Mouse (Mus musculus): ENCODE measurements around the gene Fam107b. TPM values are rescaled to one million over a fixed set of nuclear protein-coding genes. Genes with fewer than 3 reads are reported as not detected.

Fam107b gene
- polyA plus RNA-seq, 1 experiment, result 8.2 TPM

GRCm38 (mm10) chr2:3608868-3609854, 38.9 kb downstream of the Fam107b start:
- no peak overlapping the region for H3K4me3 ChIP-seq (ENCODE audit: low read depth, low read length)
- 37% methylated on average over 8 of the region's 8 CpGs for WGBS

GRCm38 (mm10) chr2:3618446-3618845, 48.2 kb downstream of the Fam107b start:
- TF ChIP-seq POLR2A (IDR thresholded peaks at IDR 0.05; ENCODE audit: low read depth, low read length) (no peak), CTCF (IDR thresholded peaks at IDR 0.05; ENCODE audit: extremely low read depth, insufficient read length, insufficient replicate concordance, low read depth, low read length) (no peak)
- Histone ChIP-seq H3K4me1 (ENCODE audit: control insufficient read depth, insufficient read depth, insufficient read length, low read length) (peaks cover 7% of the 10 kb centered on the region; the same call in 1 of the 2 replicates), H3K27ac (ENCODE audit: insufficient read depth, low read depth, low read length) (no peak overlapping the region), H3K36me3 (ENCODE audit: control insufficient read depth, insufficient read depth, low read length) (no peaks in the 10 kb centered on the region), H3K27me3 (ENCODE audit: control insufficient read depth, insufficient read depth, low read length) (no peaks in the 10 kb centered on the region), H3K4me3 (ENCODE audit: low read depth, low read length) (no peak overlapping the region)
- WGBS, result 83% methylated on average over 1 of the region's 1 CpGs

More at GRCm38 (mm10) chr2:3608868-3609854, 38.9 kb downstream of the Fam107b start:
- Histone ChIP-seq H3K27ac (ENCODE audit: insufficient read depth, low read depth, low read length) (no peak overlapping the region), H3K4me1 (ENCODE audit: control insufficient read depth, insufficient read depth, insufficient read length, low read length) (peaks cover 2% of the 10 kb centered on the region; the same call in 1 of the 2 replicates), H3K36me3 (ENCODE audit: control insufficient read depth, insufficient read depth, low read length) (no peaks in the 10 kb centered on the region), H3K27me3 (ENCODE audit: control insufficient read depth, insufficient read depth, low read length) (no peaks in the 10 kb centered on the region)
- TF ChIP-seq CTCF (IDR thresholded peaks at IDR 0.05; ENCODE audit: extremely low read depth, insufficient read length, insufficient replicate concordance, low read depth, low read length) (no peak), POLR2A (IDR thresholded peaks at IDR 0.05; ENCODE audit: low read depth, low read length) (no peak)

GRCm38 (mm10) chr2:3621568-3621967, 51.3 kb downstream of the Fam107b start:
- H3K36me3 ChIP-seq (ENCODE audit: control insufficient read depth, insufficient read depth, low read length), result no peaks in the 10 kb centered on the region
- 54% methylated on average over 6 of the region's 6 CpGs for WGBS
- peaks cover 10% of the 10 kb centered on the region; the same call in 1 of the 2 replicates for H3K4me1 ChIP-seq (ENCODE audit: control insufficient read depth, insufficient read depth, insufficient read length, low read length)
- no peak overlapping the region for H3K27ac ChIP-seq (ENCODE audit: insufficient read depth, low read depth, low read length)
- no peak overlapping the region for H3K4me3 ChIP-seq (ENCODE audit: low read depth, low read length)
- H3K27me3 ChIP-seq (ENCODE audit: control insufficient read depth, insufficient read depth, low read length), result no peaks in the 10 kb centered on the region
- TF ChIP-seq POLR2A (IDR thresholded peaks at IDR 0.05; ENCODE audit: low read depth, low read length) (no peak), CTCF (IDR thresholded peaks at IDR 0.05; ENCODE audit: extremely low read depth, insufficient read length, insufficient replicate concordance, low read depth, low read length) (no peak)

GRCm38 (mm10) chr2:3622158-3622557, 51.9 kb downstream of the Fam107b start:
- H3K36me3 ChIP-seq (ENCODE audit: control insufficient read depth, insufficient read depth, low read length), result no peaks in the 10 kb centered on the region
- TF ChIP-seq CTCF (IDR thresholded peaks at IDR 0.05; ENCODE audit: extremely low read depth, insufficient read length, insufficient replicate concordance, low read depth, low read length), result no peak
- peaks cover 10% of the 10 kb centered on the region; the same call in 1 of the 2 replicates for H3K4me1 ChIP-seq (ENCODE audit: control insufficient read depth, insufficient read depth, insufficient read length, low read length)
- H3K27me3 ChIP-seq (ENCODE audit: control insufficient read depth, insufficient read depth, low read length), result no peaks in the 10 kb centered on the region
- WGBS, result 88% methylated on average over 2 of the region's 2 CpGs
- H3K4me3 ChIP-seq (ENCODE audit: low read depth, low read length), result no peak overlapping the region
- no peak overlapping the region for H3K27ac ChIP-seq (ENCODE audit: insufficient read depth, low read depth, low read length)

GRCm38 (mm10) chr2:3623207-3623980, 53.1 kb downstream of the Fam107b start:
- WGBS, result 53% methylated on average over 7 of the region's 7 CpGs
- Histone ChIP-seq H3K27ac (ENCODE audit: insufficient read depth, low read depth, low read length) (no peak overlapping the region), H3K36me3 (ENCODE audit: control insufficient read depth, insufficient read depth, low read length) (no peaks in the 10 kb centered on the region), H3K4me3 (ENCODE audit: low read depth, low read length) (no peak overlapping the region), H3K4me1 (ENCODE audit: control insufficient read depth, insufficient read depth, insufficient read length, low read length) (peaks cover 10% of the 10 kb centered on the region; the same call in 1 of the 2 replicates), H3K27me3 (ENCODE audit: control insufficient read depth, insufficient read depth, low read length) (no peaks in the 10 kb centered on the region)
- TF ChIP-seq CTCF (IDR thresholded peaks at IDR 0.05; ENCODE audit: extremely low read depth, insufficient read length, insufficient replicate concordance, low read depth, low read length) (no peak), POLR2A (IDR thresholded peaks at IDR 0.05; ENCODE audit: low read depth, low read length) (no peak)

GRCm38 (mm10) chr2:3623981-3624584, 53.8 kb downstream of the Fam107b start:
- Histone ChIP-seq H3K27me3 (ENCODE audit: control insufficient read depth, insufficient read depth, low read length) (no peaks in the 10 kb centered on the region), H3K36me3 (ENCODE audit: control insufficient read depth, insufficient read depth, low read length) (no peaks in the 10 kb centered on the region), H3K27ac (ENCODE audit: insufficient read depth, low read depth, low read length) (no peak overlapping the region), H3K4me3 (ENCODE audit: low read depth, low read length) (no peak overlapping the region), H3K4me1 (ENCODE audit: control insufficient read depth, insufficient read depth, insufficient read length, low read length) (peaks cover 10% of the 10 kb centered on the region; the same call in 1 of the 2 replicates)
- TF ChIP-seq CTCF (IDR thresholded peaks at IDR 0.05; ENCODE audit: extremely low read depth, insufficient read length, insufficient replicate concordance, low read depth, low read length) (no peak), POLR2A (IDR thresholded peaks at IDR 0.05; ENCODE audit: low read depth, low read length) (no peak)
- WGBS, result 42% methylated on average over 7 of the region's 7 CpGs

All from small intestine, adult 2 months (tissue).